Comparison of ENCODE assay signal across 8 mouse cellular contexts in genomic region chr8:70332070-70332877, GRCm38 (mm10). TPM values are rescaled to one million over a fixed set of nuclear protein-coding genes. Genes with fewer than 3 reads are reported as not detected.
DNase-seq lines count a peak whose midpoint lies in the region; ATAC-seq lines count a peak whose summit lies in the region.

No protein-coding gene starts in this region.

- ATAC-seq in heart, embryonic 11.5 days (replicated peaks; ENCODE audit: insufficient number of reproducible peaks, low FRiP score, low TSS enrichment): peak; percentile 32; the same call in 1 of the 2 replicates
- ATAC-seq in liver, embryonic 12.5 days: peak; percentile 28; the same call in 1 of the 2 replicates
- ATAC-seq in neural tube, embryonic 11.5 days (ENCODE audit: insufficient read depth, low FRiP score, low TSS enrichment): peak; percentile 60; the same call in 1 of the 2 replicates
- no peak for ATAC-seq in erythroblast, adult 5-6 weeks (replicated peaks; ENCODE audit: low FRiP score, poor library complexity, severe bottlenecking)

- peaks cover 80% of the 10 kb centered on the region for H3K36me3 ChIP-seq in embryonic facial prominence, embryonic 10.5 days (replicated peaks)
- peaks cover 44% of the 10 kb centered on the region for H3K36me3 ChIP-seq in heart, embryonic 11.5 days (ENCODE audit: control insufficient read depth, insufficient read depth, low read length)
- H3K36me3 ChIP-seq in liver, embryonic 12.5 days: peaks cover 69% of the 10 kb centered on the region
- peaks cover 31% of the 10 kb centered on the region for H3K36me3 ChIP-seq in neural tube, embryonic 11.5 days (ENCODE audit: control insufficient read depth, insufficient read depth, low read length)

- H3K27me3 ChIP-seq in embryonic facial prominence, embryonic 10.5 days (replicated peaks; ENCODE audit: low read depth, poor library complexity, severe bottlenecking): peaks cover 28% of the 10 kb centered on the region
- peaks cover 7% of the 10 kb centered on the region for H3K27me3 ChIP-seq in heart, embryonic 11.5 days (ENCODE audit: control insufficient read depth, insufficient read depth, low read length)
- H3K27me3 ChIP-seq in liver, embryonic 12.5 days (replicated peaks): peaks cover 18% of the 10 kb centered on the region
- H3K27me3 ChIP-seq in neural tube, embryonic 11.5 days (ENCODE audit: control insufficient read depth, insufficient read depth, low read length): no peaks in the 10 kb centered on the region

- peak overlapping the region; percentile 79 for H3K27ac ChIP-seq in embryonic facial prominence, embryonic 10.5 days (replicated peaks)
- H3K27ac ChIP-seq in heart, embryonic 11.5 days (ENCODE audit: low read depth, low read length): no peak overlapping the region
- no peak overlapping the region for H3K27ac ChIP-seq in liver, embryonic 12.5 days
- H3K27ac ChIP-seq in neural tube, embryonic 11.5 days (ENCODE audit: low read depth, low read length): no peak overlapping the region

- peaks cover 34% of the 10 kb centered on the region for H3K4me1 ChIP-seq in embryonic facial prominence, embryonic 10.5 days
- peaks cover 22% of the 10 kb centered on the region for H3K4me1 ChIP-seq in heart, embryonic 11.5 days (ENCODE audit: control insufficient read depth, insufficient read depth, low read length)
- peaks cover 51% of the 10 kb centered on the region for H3K4me1 ChIP-seq in liver, embryonic 12.5 days
- peaks cover 23% of the 10 kb centered on the region for H3K4me1 ChIP-seq in neural tube, embryonic 11.5 days (ENCODE audit: control insufficient read depth, insufficient read depth, low read length)

- 0 out of 2 replicates have a peak, but pooled peaks cover 5% of the 10 kb centered on the region for H3K9me3 ChIP-seq in embryonic facial prominence, embryonic 10.5 days
- H3K9me3 ChIP-seq in heart, embryonic 11.5 days (replicated peaks; ENCODE audit: control insufficient read depth, low read length): 0 out of 2 replicates have a peak, but pooled peaks cover 2% of the 10 kb centered on the region
- H3K9me3 ChIP-seq in liver, embryonic 12.5 days (replicated peaks): no peaks in the 10 kb centered on the region
- H3K9me3 ChIP-seq in neural tube, embryonic 11.5 days (ENCODE audit: control insufficient read depth, low read length): no peaks in the 10 kb centered on the region

- no peak overlapping the region for H3K9ac ChIP-seq in heart, embryonic 11.5 days (ENCODE audit: low read depth, low read length)
- no peak overlapping the region for H3K9ac ChIP-seq in liver, embryonic 12.5 days
- 0 out of 2 replicates have a peak overlapping the region, but pooled peaks have one; percentile 32 for H3K9ac ChIP-seq in neural tube, embryonic 11.5 days (ENCODE audit: low read length)

- H3K4me2 ChIP-seq in heart, embryonic 11.5 days: no peak overlapping the region
- no peak overlapping the region for H3K4me2 ChIP-seq in liver, embryonic 12.5 days
- H3K4me2 ChIP-seq in neural tube, embryonic 11.5 days (ENCODE audit: low read depth): 0 out of 2 replicates have a peak overlapping the region, but pooled peaks have one; percentile 16

- peak; percentile 72 for DNase-seq in layer of hippocampus, adult 11-12 months (ENCODE audit: low spot score)
- no peak for DNase-seq in layer of hippocampus, adult 9-10 months (ENCODE audit: low spot score)
- DNase-seq in embryonic facial prominence, embryonic 10.5 days (ENCODE audit: low spot score): peak; percentile 88
- DNase-seq in kidney, postnatal 14 days: peak; percentile 71
- DNase-seq in neural tube, embryonic 11.5 days (ENCODE audit: low spot score): peak; percentile 88

- peak overlapping the region; percentile 33 for H3K4me3 ChIP-seq in embryonic facial prominence, embryonic 10.5 days
- no peak overlapping the region for H3K4me3 ChIP-seq in heart, embryonic 11.5 days (ENCODE audit: low read depth, low read length)
- no peak overlapping the region for H3K4me3 ChIP-seq in liver, embryonic 12.5 days
- H3K4me3 ChIP-seq in neural tube, embryonic 11.5 days (ENCODE audit: low read depth, low read length): no peak overlapping the region

- 23% methylated on average over 41 of the region's 41 CpGs for WGBS in embryonic facial prominence, embryonic 10.5 days
- 31% methylated on average over 41 of the region's 41 CpGs for WGBS in heart, embryonic 11.5 days (ENCODE audit: insufficient replicate concordance)
- 53% methylated on average over 41 of the region's 41 CpGs for WGBS in liver, embryonic 12.5 days (ENCODE audit: insufficient replicate concordance)
- 25% methylated on average over 37 of the region's 41 CpGs for WGBS in neural tube, embryonic 11.5 days

RNA-seq across cellular contexts. Expression of gene Gdf1, which starts 2.7 kb away (rescaled TPM):
- polyA plus RNA-seq in embryonic facial prominence, embryonic 10.5 days (2016; fragmentation: Nextera tagmentation; extraction: Ambion mirVana): 5.6 and 5.7 TPM in 2 replicates
- polyA plus RNA-seq in heart, embryonic 11.5 days (2014; fragmentation: Nextera tagmentation; extraction: Ambion mirVana): 1.7 and 1.9 TPM in 2 replicates
- polyA plus RNA-seq in liver, embryonic 12.5 days (2016; fragmentation: Nextera tagmentation; extraction: Ambion mirVana): 1.0 and 1.5 TPM in 2 replicates
- polyA plus RNA-seq in neural tube, embryonic 11.5 days (2014; fragmentation: Nextera tagmentation; extraction: Ambion mirVana): 0.93 and 1.5 TPM in 2 replicates
- not detected in 2 replicates for total RNA-seq in erythroblast, adult 5-6 weeks (2015; ENCODE audit: low replicate concordance)
- total RNA-seq in erythroblast, adult 5-6 weeks (2017; ENCODE audit: low replicate concordance): not detected in 2 replicates

RNA-seq across cellular contexts. Expression of gene Cers1, which starts 16.7 kb away (rescaled TPM):
- 2.3 and 4.1 TPM in 2 replicates for polyA plus RNA-seq in embryonic facial prominence, embryonic 10.5 days (2016; fragmentation: Nextera tagmentation; extraction: Ambion mirVana)
- 1.4 and 1.5 TPM in 2 replicates for polyA plus RNA-seq in heart, embryonic 11.5 days (2014; fragmentation: Nextera tagmentation; extraction: Ambion mirVana)
- 0.45 and 0.63 TPM in 2 replicates for polyA plus RNA-seq in liver, embryonic 12.5 days (2016; fragmentation: Nextera tagmentation; extraction: Ambion mirVana)
- polyA plus RNA-seq in neural tube, embryonic 11.5 days (2014; fragmentation: Nextera tagmentation; extraction: Ambion mirVana): 6.8 and 6.9 TPM in 2 replicates
- total RNA-seq in erythroblast, adult 5-6 weeks (2015; ENCODE audit: low replicate concordance): not detected in 2 replicates
- total RNA-seq in erythroblast, adult 5-6 weeks (2017; ENCODE audit: low replicate concordance): 0.43 TPM in 1 of 2 replicates, not detected in the other

RNA-seq across cellular contexts. Expression of gene Upf1, which starts 20.8 kb away (rescaled TPM):
- polyA plus RNA-seq in embryonic facial prominence, embryonic 10.5 days (2016; fragmentation: Nextera tagmentation; extraction: Ambion mirVana): 21.9 and 22.1 TPM in 2 replicates
- 14.0 and 17.2 TPM in 2 replicates for polyA plus RNA-seq in heart, embryonic 11.5 days (2014; fragmentation: Nextera tagmentation; extraction: Ambion mirVana)
- 30.4 and 30.5 TPM in 2 replicates for polyA plus RNA-seq in liver, embryonic 12.5 days (2016; fragmentation: Nextera tagmentation; extraction: Ambion mirVana)
- polyA plus RNA-seq in neural tube, embryonic 11.5 days (2014; fragmentation: Nextera tagmentation; extraction: Ambion mirVana): 24.0 and 24.1 TPM in 2 replicates
- 7.1 and 9.2 TPM in 2 replicates for total RNA-seq in erythroblast, adult 5-6 weeks (2015; ENCODE audit: low replicate concordance)
- 20.9 and 21.5 TPM in 2 replicates for total RNA-seq in erythroblast, adult 5-6 weeks (2017; ENCODE audit: low replicate concordance)

RNA-seq across cellular contexts. Expression of gene Cope, which starts 30.0 kb away (rescaled TPM):
- 293 and 297 TPM in 2 replicates for polyA plus RNA-seq in embryonic facial prominence, embryonic 10.5 days (2016; fragmentation: Nextera tagmentation; extraction: Ambion mirVana)
- 307 and 329 TPM in 2 replicates for polyA plus RNA-seq in heart, embryonic 11.5 days (2014; fragmentation: Nextera tagmentation; extraction: Ambion mirVana)
- 205 and 212 TPM in 2 replicates for polyA plus RNA-seq in liver, embryonic 12.5 days (2016; fragmentation: Nextera tagmentation; extraction: Ambion mirVana)
- polyA plus RNA-seq in neural tube, embryonic 11.5 days (2014; fragmentation: Nextera tagmentation; extraction: Ambion mirVana): 272 and 283 TPM in 2 replicates
- total RNA-seq in erythroblast, adult 5-6 weeks (2015; ENCODE audit: low replicate concordance): 52.7 and 89.2 TPM in 2 replicates
- 36.9 and 53.7 TPM in 2 replicates for total RNA-seq in erythroblast, adult 5-6 weeks (2017; ENCODE audit: low replicate concordance)

RNA-seq across cellular contexts. Expression of gene Ddx49, which starts 30.0 kb away (rescaled TPM):
- polyA plus RNA-seq in embryonic facial prominence, embryonic 10.5 days (2016; fragmentation: Nextera tagmentation; extraction: Ambion mirVana): 51.0 and 58.1 TPM in 2 replicates
- polyA plus RNA-seq in heart, embryonic 11.5 days (2014; fragmentation: Nextera tagmentation; extraction: Ambion mirVana): 36.4 and 37.6 TPM in 2 replicates
- 37.0 and 40.0 TPM in 2 replicates for polyA plus RNA-seq in liver, embryonic 12.5 days (2016; fragmentation: Nextera tagmentation; extraction: Ambion mirVana)
- 51.4 and 55.2 TPM in 2 replicates for polyA plus RNA-seq in neural tube, embryonic 11.5 days (2014; fragmentation: Nextera tagmentation; extraction: Ambion mirVana)
- total RNA-seq in erythroblast, adult 5-6 weeks (2015; ENCODE audit: low replicate concordance): 15.0 TPM in 2 replicates
- total RNA-seq in erythroblast, adult 5-6 weeks (2017; ENCODE audit: low replicate concordance): 23.3 and 40.0 TPM in 2 replicates
